Mouse (Mus musculus) cerebellum, adult 2 months (tissue): ENCODE measurements at regions not wholly inside any gene's neighbourhood (a gene's known extent, or its start where the extent isn't known, plus 50 kb on each side); places are given as distances from the start of the nearest gene placed in this dataset.

Experiments used
- CTCF ChIP-seq: fragments of 200-500 bp; IDR thresholded peaks from 2 replicates; pipeline ENCODE4 v1.5.1; 2011; ENCODE audit warnings: low read depth, mild to moderate bottlenecking, control low read depth, low read length, moderate library complexity, borderline replicate concordance; ENCODE audit not compliant: insufficient read depth
- POLR2A ChIP-seq: fragments of 200-500 bp; IDR thresholded peaks from 2 replicates; pipeline ENCODE4 v1.6.1; 2011; ENCODE audit warnings: low read length, control low read depth, borderline replicate concordance; ENCODE audit not compliant: insufficient read depth

GRCm38 (mm10) chr11:112722936-112723335, 59.1 kb upstream of the Sox9 start:
- TF ChIP-seq CTCF: no peak
- TF ChIP-seq POLR2A: no peak
